Mouse (Mus musculus) CH12.LX (cell line): ENCODE data around the gene Cebpe.

ENCODE experiments used
- CHD1 ChIP-seq: IDR thresholded peaks from 2 replicates; pipeline ENCODE4 v1.6.1; 2012; ENCODE audit warnings: low read depth, low read length, improper control_type of control experiment, inconsistent platforms
- CTCF ChIP-seq, 2 experiments: IDR thresholded peaks in 1 of 2; conservative IDR thresholded peaks in 1 of 2; 2 replicates each; pipeline ENCODE4 v1.5.1; 2011 to 2012; ENCODE audit warnings: low read depth in 2 of 2, low read length in 2 of 2, improper control_type of control experiment in 1 of 2, inconsistent platforms in 1 of 2, mild to moderate bottlenecking in 1 of 2, moderate library complexity in 1 of 2
- EP300 ChIP-seq: IDR thresholded peaks from 2 replicates; pipeline ENCODE4 v1.6.1; 2011; ENCODE audit warnings: low read length, improper control_type of control experiment
- HCFC1 ChIP-seq: IDR thresholded peaks from 2 replicates; pipeline ENCODE4 v1.6.1; 2012; ENCODE audit warnings: low read depth, mild to moderate bottlenecking, inconsistent platforms, low read length, improper control_type of control experiment
- MAFK ChIP-seq: IDR thresholded peaks from 2 replicates; pipeline ENCODE4 v1.6.1; 2011; ENCODE audit warnings: low read length, improper control_type of control experiment; ENCODE audit not compliant: insufficient replicate concordance
- MAX ChIP-seq: IDR thresholded peaks from 2 replicates; pipeline ENCODE4 v1.6.1; 2011; ENCODE audit warnings: low read length, improper control_type of control experiment
- MAZ ChIP-seq: IDR thresholded peaks from 2 replicates; pipeline ENCODE4 v1.6.1; 2012; ENCODE audit warnings: low read depth, mild to moderate bottlenecking, inconsistent platforms, low read length, improper control_type of control experiment, moderate library complexity
- MXI1 ChIP-seq: IDR thresholded peaks from 2 replicates; pipeline ENCODE4 v1.6.1; 2011; ENCODE audit warnings: mild to moderate bottlenecking, low read depth, low read length, improper control_type of control experiment
- POLR2A ChIP-seq: IDR thresholded peaks from 2 replicates; pipeline ENCODE4 v1.6.1; 2011; ENCODE audit warnings: low read depth, mild to moderate bottlenecking, improper control_type of control experiment, low read length
- TCF12 ChIP-seq: IDR thresholded peaks from 2 replicates; pipeline ENCODE4 v1.6.1; 2014; ENCODE audit warnings: low read depth, mild to moderate bottlenecking, inconsistent platforms, low read length, improper control_type of control experiment
- USF2 ChIP-seq: conservative IDR thresholded peaks from 2 replicates; pipeline ENCODE4 v1.6.1; 2011; ENCODE audit warnings: low read depth, low read length, improper control_type of control experiment
- ZMIZ1 ChIP-seq: IDR thresholded peaks from 2 replicates; pipeline ENCODE4 v1.6.1; 2012; ENCODE audit warnings: low read depth, mild to moderate bottlenecking, inconsistent platforms, low read length, improper control_type of control experiment
- ZNF384 ChIP-seq: IDR thresholded peaks from 2 replicates; pipeline ENCODE4 v1.6.1; 2012; ENCODE audit warnings: low read depth, low read length, improper control_type of control experiment, inconsistent platforms

DNA sequence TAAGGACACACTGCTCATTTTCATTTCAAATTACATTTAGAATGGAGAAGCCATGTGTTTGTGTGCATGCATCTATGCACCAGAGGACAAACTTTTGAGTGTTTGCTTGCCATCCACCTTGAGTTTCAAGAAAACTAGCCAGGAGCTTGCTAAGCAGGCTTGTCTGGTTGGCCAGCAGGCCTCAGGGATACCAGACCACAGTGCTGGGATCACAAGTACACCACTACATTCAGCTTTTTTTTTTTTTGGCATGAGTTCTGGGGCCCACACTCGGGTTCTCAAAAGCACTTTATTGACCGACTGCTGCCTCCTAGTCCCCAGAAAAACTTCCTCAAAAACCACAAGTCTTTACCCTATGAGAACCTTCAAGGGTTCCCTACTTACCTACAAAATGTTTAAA lies 37.7 kb downstream of the Cebpe start:
- TF ChIP-seq USF2 (no peak), MAFK (no peak), CTCF (conservative IDR thresholded peaks at IDR 0.05 in 1 of 2, IDR thresholded peaks at IDR 0.05 in 1 of 2; ENCODE audit: low read depth in 2 of 2, low read length in 2 of 2) (no peak), MAX (no peak), TCF12 (no peak), POLR2A (no peak), ZMIZ1 (no peak), CHD1 (no peak), EP300 (no peak), ZNF384 (no peak), HCFC1 (no peak), MXI1 (no peak), MAZ (no peak)
